Mouse (Mus musculus) layer of hippocampus, postnatal 14 days (tissue): ENCODE measurements at regions not wholly inside any gene's neighbourhood (a gene's known extent, or its start where the extent isn't known, plus 50 kb on each side); places are given as distances from the start of the nearest gene placed in this dataset.

Source experiments
- DNase-seq, 2 experiments: peaks; one replicate each; pipeline ENCODE4 v3.0.0; 2021 to 2022; ENCODE audit warnings: low spot score in 2 of 2, mixed read lengths in 1 of 2

DNA sequence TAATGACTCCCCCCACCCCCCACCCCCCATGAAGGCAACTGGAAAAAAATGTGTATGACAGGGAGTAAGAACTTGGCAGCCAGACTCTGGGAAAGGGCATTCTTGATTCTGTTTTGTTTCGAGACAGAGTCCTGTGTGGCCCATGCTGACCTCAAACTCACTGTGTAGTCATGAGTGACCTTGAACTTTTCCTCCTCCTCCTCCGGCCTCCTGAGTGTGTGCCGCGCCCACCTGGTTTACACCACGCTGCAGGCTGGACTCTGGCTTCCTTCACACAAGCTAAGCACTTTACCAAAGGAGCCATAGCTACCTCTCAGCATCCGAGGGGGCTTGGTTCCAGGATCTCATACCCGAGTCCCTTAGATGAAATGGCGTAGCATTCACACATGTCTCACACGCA lies 95.9 kb upstream of the 1600014C23Rik start:
- DNase-seq: no peak

DNA sequence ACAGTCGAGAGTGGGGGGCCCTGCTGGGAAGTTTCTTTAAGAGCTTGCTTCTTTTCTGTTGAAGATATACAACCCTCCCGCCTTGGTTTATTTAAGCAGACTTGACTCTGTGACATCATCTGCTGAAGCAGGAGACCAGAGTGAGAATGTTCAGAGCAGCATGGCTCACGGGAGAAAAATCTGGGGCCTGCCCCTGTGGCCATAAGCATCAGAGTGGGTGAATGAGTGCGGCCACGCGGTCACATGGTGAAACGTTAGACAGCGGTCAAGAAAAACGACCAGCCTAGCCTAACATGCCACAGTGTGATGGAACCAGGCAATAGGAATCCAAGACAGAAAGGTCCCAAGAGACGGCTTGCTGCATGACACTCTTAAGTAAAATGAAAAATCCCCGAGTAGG lies 95.2 kb upstream of the 1600014C23Rik start:
- DNase-seq: no peak

DNA sequence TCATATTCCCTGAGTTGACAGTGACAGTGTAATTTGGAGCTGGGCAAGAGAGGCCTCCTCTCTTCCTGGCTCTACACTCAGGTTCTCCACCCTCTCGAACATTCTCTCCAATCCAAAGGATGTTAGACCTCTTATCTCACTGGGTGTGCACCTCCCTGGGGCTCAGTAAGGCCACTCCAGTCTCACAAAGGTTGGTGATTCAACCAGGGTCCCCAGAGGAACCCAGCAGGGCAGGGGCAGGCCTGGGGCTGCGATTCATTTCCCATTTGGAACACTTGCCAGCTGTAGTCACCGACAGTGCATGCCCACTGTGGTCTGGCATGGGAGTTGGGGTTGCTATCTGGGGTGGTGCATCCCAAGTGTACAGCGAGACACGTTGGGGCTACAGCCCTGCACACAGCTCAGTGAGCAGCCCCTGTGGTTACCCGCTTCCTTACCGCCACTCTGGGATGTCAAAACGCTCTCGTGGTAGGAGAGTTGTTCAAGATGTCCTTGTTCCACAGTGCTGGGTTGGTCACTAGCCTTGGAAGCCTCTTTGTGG lies 94.7 kb upstream of the 1600014C23Rik start:
- DNase-seq: no peak

DNA sequence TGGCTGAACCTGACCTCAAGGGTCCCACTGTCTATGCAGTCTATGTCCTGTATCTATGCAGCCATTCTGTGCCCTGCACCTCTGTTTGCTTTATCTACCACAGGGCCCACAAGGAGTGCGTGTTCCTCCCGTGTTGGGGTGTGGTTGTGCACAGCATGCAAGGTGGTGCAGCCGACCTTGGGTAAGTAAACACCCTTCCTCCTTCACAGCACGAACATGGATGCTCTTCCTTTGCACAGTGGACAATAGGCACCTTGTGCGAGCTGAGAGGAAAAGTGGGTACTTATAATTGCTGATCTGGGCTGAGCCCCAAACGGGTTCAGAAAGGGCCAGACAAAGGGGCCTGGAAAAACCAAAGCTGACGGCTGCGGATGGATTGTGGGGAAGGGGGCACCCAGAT lies 91.3 kb upstream of the 1600014C23Rik start:
- no peak for DNase-seq

DNA sequence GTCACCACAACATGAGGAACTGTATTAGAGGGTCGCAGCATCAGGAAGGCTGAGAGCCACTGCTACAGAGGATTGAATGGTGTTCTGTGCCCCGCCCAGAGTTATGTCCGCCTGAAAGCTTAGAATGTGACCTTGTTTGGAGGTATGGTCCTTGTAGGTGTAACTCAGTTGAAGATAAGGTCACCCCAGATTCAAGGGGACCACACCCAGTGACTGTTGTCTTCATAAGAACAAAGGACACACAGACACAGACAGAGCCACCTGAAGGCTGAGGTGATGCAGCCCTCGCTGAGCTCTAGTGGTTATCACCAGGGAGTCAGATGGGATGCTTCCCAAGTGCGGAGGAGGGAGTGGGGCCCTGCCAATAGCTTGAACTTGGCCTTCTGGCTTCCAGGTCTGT lies 89.9 kb upstream of the 1600014C23Rik start:
- DNase-seq: no peak

DNA sequence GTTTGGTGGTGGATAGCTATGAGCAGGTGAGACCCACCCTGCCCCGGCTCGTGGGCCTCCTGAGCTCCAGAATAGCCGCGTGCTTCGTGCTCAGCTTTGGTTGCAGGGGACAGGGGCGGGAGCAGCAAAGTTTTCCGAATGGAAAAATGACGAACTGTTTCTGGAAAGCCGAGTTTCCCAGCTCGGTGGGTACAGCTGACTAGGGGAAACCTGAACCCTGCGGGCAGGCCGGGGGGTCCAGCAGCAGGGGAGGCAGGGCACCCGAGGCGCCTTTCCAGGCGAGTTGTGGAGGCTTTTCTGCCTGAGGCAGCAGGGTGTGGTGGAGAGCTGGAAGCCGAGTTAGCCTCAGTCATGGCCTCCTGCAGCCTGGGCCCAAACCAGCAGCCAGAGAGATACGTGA lies 88.8 kb upstream of the 1600014C23Rik start:
- no peak for DNase-seq

DNA sequence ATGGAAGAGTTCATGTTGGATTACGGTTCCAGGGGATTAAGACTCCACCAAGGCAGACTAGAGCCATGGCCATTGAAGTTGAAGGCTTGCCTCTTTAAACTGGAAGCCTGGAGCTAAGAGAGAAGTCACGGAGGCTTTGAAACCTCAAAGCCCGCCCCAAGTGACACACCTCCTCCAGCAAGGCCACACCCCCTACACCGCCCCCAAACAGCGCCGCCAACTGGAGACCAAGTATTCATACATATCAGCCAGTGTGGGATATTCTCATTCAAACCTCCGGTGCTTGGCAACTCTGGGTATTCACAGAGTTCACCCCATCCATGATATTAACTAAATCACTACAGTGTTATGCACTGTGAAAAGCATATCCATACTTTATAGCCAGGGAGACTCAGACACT lies 87.7 kb upstream of the 1600014C23Rik start:
- DNase-seq: no peak

DNA sequence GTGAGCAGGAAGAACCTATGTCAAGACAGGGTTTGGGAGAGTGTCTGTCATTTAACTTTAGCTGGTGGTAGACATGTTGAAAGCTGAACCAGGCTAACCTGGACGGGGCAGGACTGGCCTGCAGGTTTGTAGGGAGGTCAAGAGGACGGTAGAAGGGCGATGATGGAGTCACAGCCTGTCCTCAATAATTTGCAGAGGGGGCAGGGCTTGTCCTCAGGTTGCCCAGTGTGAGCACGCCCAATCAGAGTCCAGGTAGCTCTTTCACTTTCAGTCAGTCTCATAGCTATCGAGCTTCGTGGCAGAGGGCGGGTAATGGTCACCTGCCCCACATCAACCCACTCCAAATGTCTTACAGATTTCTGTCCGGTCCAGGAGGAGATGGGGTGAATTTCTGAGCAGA lies 85.5 kb upstream of the 1600014C23Rik start:
- DNase-seq: no peak

DNA sequence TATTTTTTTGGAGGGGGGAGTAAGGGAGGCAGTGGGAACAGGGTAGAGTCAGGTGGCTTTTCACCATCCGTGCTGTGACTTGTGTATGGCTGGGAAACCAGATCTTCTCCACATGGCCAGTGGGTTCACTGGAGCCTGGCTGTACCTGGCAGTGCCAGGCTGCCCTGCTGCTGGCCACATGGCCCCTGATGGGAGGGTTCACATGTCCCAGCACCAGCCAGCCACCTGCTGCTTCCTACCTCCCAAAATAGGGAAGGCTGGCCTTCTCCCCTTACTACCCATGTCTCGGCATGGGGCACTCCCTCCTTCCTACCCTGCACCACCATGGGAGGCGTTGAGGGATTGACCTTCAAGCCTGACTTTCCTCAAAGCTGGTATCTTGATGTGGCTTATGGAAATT lies 82.9 kb upstream of the 1600014C23Rik start:
- DNase-seq: no peak

DNA sequence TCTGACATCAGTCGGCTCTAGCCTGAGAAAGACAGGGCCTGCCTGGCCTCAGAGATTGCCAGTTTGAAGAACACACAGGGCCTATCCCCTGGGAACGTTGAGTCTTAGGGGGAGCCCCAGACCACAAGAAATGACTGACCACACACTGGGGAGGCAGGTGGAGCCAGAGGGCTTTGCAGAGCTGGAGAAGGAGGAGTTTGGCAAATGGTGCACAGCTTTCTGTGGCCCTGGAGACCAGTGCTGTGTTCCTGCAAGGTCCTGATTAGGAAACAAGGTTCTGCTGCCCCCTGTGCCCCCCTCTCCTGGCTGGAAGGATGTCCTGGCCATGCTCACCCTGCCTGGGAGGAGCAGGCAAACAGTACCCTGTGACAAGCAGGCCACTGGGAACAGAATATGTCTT lies 82.2 kb upstream of the 1600014C23Rik start:
- peak in 1 of 2 experiments; percentile 35 for DNase-seq

DNA sequence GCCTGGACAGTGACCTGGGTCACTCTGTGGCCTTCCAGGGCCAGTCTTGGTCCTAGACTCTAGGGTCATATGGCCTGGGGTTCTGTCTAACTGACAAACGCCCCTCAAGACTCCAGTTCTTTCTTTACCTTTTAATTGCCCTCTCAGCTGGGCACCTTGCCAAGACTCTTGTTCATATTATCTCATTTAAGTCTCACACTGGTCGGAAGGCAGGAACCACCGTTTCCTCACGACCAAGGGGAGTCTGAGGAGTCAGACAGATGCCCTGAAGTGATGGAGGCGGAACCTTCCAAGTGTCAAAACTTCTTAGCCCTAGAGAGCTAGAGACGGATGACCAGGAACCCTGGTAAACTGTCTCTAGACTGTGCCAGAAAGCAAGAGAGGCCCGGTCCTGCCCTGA lies 81.7 kb upstream of the 1600014C23Rik start:
- DNase-seq: no peak

DNA sequence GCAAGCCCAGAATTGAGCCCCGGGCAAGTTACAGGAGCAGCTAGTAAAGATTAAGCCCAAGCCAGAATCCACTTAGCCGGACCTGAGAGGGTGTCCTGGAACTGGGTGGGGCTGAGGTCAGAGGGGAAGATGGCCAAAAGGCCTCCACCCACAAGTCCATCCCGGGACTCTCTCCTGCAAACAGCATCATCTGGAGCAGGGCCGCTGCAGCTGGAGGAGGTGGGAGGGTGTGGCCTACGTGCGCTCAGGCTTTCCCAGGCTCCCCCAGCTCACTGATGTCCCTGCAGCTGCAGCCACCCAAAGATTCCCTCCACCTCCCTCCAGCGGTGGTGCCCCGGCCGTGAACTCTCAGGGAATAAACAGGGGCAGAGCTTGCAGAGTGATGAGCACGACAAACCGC lies 80.9 kb upstream of the 1600014C23Rik start:
- DNase-seq: no peak

DNA sequence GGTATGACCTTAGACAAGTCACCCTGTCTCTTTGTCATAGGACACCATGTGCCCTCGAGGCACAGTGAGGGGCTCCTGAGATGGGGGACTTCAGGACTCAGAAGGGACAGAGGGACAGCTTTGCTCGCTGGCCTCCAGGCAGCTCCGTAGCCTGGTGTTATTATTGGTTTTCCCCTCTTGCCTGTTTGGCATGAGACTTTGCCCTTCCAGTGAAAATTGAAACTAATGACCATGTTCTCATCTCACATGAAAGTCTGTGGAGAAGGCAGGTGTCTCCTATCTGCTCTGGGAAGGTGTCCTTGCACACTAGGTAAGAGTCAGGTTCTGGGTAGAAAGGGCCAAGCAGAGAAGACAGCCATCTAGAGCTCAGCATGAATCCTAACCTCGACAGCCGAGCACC lies 80.3 kb upstream of the 1600014C23Rik start:
- DNase-seq: no peak

DNA sequence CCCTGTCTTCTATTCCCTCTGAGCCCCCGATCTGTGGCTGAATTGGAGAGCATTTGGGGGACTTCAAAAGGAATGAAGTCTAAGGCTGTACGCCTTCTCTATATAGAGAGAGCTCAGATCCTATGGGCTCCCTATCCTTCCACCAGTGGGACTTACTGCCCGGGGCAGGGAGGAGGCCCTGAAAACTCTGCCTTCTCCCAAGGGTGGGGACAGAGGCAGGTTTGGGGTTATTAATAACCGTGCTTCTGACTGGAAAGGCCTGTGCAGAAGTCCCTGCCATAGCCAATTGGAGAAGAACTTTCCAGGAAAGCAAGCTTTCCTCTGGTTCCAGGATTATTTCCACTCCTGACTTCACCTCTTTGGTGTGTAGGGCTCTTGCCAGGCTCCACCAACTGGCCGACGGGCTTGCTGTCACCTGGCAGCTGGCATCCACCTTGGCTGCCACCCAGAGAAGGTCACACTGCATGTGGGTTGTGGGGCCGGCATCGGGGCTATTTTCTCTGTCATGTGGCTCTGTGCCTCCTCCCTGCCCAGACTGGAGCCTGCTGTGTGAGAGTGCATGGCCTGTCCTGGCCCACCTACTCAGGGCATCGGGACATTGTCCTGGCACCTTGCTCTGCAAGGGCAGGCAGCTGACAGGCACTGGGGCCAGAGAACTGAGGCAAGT lies 78.8 kb upstream of the 1600014C23Rik start:
- DNase-seq: no peak

DNA sequence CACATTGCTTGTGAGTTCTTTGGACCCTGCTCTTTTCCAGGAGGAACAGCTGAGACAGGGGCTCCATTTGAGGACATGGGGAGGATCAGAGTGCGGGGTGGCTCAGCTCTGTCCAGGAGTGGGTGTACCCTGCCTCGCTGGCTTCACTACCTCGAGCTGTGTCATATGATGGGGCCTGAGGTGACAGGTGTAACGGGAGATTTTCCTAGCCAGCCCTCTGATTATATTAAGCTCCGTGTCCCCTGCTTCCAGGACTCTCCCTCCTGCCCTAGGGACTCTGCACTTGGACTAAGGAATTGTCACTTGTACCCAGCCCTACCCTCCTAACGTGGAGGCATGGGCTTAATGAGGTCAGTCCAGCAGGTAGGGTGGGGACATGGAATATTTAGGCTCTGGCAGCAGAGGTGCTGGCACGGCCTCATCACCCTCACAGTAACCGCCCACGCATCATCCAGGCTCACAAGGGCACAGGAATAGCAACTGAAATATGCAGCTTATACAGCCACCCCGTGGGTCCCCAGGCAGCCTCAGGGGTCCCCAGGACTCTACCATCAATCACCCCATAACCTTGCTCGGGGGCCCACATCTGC lies 78.1 kb upstream of the 1600014C23Rik start:
- no peak for DNase-seq

DNA sequence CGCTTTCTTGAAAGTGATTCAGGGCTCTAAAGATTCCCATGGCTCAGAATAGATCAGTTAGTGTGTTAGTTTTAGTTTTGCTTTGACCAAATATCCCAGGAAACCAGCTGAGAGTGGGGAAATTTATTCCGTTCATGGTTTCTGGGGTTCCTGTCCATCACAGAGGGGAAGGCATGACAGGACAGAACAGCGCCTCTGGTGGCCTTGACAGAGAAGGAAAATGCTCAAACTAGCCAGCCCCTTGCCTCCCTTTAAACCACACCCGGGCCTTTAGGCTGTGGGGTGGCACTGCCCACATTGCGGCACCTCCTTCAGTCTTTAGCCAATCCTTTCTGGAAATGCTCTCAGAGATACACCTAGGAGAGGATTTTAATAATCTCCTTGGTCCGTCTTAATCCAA lies 76.1 kb upstream of the 1600014C23Rik start:
- DNase-seq: no peak

DNA sequence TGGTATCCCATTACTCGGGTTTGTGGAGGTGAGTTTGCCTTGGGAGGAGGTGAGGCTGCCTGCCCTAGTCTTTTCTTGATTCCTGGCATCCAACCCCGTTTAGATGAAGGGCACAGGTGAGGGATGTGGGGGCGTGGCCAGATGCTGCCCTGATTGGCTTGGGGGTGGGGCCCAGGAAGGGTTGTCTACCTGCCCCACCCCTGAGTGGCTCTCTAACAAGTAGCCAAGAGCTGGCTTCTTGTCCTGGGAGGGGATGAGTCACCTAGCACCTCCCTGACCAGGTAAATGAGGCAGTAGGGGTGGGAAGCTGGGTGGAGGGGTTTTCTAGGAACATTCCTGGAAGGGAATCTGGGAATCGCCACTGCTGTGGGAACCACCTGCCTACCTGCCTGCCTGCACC lies 74.7 kb upstream of the 1600014C23Rik start:
- no peak for DNase-seq

DNA sequence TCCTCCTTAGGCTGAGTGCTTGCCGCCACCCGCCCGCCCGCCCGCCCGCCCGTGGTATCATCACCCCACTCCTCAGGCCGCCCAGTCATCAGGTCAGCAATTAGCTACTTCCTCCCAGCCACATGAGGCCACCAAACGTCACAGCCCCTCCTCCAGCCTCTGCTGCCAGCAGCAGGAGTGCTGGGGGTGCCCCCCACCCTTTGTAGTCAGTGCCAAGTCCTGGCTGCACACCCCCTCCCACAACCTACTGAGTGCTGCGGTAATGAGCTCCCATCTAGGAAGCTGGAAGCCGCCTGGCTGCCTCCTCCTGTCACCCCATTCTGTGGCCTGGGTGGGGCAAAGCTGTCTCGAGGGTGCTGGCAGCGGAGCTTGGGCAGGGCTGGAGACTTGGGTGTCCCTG lies 73.8 kb upstream of the 1600014C23Rik start:
- DNase-seq: peak; percentile 45 to 59

DNA sequence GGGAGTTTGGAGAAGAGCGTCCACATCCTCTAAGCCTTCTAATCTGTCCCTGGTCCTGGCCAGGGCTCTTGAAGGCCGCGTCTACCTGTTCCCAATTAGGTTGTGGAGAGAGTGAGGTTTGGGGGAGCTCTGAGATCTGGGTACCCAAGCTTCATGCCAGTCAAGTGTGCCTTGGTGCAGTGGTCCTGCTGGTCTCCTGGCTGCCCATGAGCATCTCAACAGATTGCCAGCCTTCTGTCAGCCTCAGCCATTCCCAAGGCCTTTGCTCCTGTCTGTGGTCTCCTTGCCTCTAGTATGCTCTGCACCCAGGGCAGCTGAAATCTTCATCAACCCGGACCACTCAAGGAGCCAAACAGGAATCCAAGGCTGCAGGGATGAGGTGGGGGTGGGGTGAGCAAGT lies 73.2 kb upstream of the 1600014C23Rik start:
- no peak for DNase-seq

DNA sequence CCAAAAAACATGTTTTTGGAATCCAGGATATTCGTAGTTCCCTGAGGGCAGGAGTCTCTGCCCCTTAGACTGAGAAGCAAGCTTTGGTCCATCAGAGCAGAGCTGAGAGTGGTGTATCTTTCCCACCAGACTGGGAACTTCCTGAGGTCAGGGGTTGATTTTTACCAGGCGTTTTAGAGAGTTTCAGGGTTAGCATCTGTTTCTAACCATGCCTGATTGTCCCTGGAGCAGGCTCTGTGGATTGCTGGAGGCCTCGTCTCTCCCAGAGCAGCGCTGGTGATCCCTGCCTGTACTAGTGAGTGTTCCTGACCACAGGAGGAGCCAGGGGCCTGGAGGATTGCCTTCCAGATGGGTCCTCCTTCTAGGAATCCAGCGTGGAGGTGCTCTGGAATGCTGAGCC lies 72.8 kb upstream of the 1600014C23Rik start:
- no peak for DNase-seq

DNA sequence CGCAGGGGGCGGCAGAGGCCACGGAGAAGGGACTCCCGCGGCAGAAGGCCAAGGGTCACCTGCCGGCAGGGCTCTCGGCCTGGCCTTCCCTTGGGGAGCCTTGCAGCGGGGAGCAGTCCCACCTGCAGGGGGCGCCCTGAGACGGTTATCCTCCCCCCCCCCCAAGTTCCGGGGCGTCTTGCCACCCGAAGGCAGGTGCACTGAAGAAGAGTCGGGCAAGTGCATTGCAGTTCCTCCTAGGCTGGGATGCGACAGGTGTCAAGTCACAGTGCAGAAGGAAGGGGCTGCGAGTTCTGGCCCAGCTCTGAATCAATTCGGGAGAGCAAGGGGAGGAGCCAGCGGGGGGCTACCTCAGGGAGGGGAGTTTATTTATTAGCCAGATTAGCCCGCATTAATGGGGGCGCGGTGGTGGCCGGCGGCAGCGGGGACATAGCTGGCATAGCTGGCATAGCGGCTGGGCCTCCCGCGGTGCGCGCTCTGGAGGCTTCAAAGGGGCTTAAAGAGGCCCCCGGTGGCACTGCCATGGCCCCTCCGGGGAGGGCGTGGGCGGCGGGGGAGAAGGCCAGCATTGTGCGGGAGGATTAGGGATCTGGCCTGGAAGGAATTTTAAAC lies 71.9 kb upstream of the 1600014C23Rik start:
- DNase-seq: no peak

DNA sequence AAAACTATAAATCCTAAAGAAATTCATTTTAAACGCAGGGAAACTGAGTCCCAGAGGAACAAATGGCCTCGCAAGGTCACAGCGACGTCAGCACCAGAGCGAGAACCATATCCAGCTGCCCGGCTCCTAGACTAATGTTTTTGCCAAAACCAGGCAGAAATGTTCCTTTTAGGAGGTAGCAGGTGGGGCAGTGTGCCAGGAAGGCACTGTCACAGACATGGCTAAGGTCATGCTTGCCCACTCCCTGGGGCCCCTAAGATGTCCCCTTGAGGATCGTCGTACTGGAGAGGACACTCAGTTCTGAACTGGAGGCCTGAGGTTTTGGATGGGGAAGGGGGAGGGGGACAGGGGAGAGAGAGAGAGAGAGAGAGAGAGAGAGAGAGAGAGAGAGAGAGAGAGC lies 69.7 kb upstream of the 1600014C23Rik start:
- DNase-seq: no peak

DNA sequence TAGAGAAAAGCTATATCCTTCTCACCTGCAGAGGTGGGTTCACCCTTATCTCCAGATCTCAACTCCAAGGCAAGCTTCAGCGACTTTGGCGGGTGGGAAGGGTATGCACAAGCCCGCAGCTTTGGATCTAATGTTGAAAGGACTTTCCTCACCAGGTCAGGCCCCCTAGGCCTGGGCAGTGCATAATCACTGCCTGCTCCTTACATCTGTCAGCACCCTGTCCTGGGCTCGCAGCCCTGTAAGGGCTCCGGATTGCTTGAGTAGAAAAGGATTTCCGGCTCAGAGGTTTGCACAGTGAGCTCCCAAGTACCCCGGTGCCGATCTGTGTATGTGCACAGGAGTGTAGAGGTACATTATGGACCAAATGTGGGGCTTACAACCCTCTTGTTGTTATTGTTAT lies 68.8 kb upstream of the 1600014C23Rik start:
- DNase-seq: no peak
